Mouse (Mus musculus) macrophage (primary cell): Measurements from ENCODE around the gene Tctex1d4. TPM values are rescaled to one million over a fixed set of nuclear protein-coding genes. Genes with fewer than 3 reads are reported as not detected.

ENCODE experiments used
- H3K27ac ChIP-seq: fragments of 350-480 bp; formaldehyde crosslinking; 2 replicates; pipeline ENCODE4 v1.9.0; 2021
- H3K36me3 ChIP-seq: fragments of 350-480 bp; formaldehyde crosslinking; 2 replicates; pipeline ENCODE4 v1.9.0; 2021; ENCODE audit errors: inconsistent target
- H3K4me3 ChIP-seq: fragments of 350-480 bp; formaldehyde crosslinking; 2 replicates; pipeline ENCODE4 v1.9.0; 2021; ENCODE audit errors: inconsistent target
- H3K79me2 ChIP-seq: fragments of 350-480 bp; formaldehyde crosslinking; 2 replicates; pipeline ENCODE4 v1.9.0; 2021; ENCODE audit errors: inconsistent target
- WGBS: methylation state at CpG from one replicate; pipeline ENCODE4 v1.1.7; 2026; ENCODE audit warnings: inconsistent platforms; ENCODE audit not compliant: missing documents; 5-methylcytosine and 5-hydroxymethylcytosine counted together
- polyA plus RNA-seq: library from polyadenylated mRNA; stranded (reverse); fragments of 250-400 nt; gene quantifications from 3 replicates; pipeline ENCODE4 v1.2.4, GENCODE M21; 2018; ENCODE audit warnings: inconsistent platforms
- total RNA-seq, 78 experiments: library from RNA; depleted of rRNA; stranded (reverse); fragments of 250-400 nt; gene quantifications; 1 replicate in 9 of 78; 2 replicates in 24 of 78; 3 replicates in 43 of 78; 4 replicates in 2 of 78; pipeline ENCODE4 v1.2.4; 2018; ENCODE audit warnings: inconsistent platforms in 56 of 78

Gene Tctex1d4
- total RNA-seq (2018; cell fraction: chromatin; rRNA removed) = 1 to 10 TPM in 17 of 26 experiments, not detected in 9; 1.3 to 7.4 (median 2.8) TPM
- total RNA-seq (2018; cell fraction: cytosol; rRNA removed) = 1 to 10 TPM in 22 of 26 experiments, under 1 TPM in 4; 0.42 to 4.0 (median 2.2) TPM
- 10 to 100 TPM in 1 of 26 experiments, 1 to 10 TPM in 17, not detected in 8; 1.2 to 10.0 (median 2.9) TPM for total RNA-seq (2018; cell fraction: nucleus; rRNA removed)
- 0.68 to 2.6 TPM (median 0.93 TPM) in 3 replicates for polyA plus RNA-seq

DNA sequence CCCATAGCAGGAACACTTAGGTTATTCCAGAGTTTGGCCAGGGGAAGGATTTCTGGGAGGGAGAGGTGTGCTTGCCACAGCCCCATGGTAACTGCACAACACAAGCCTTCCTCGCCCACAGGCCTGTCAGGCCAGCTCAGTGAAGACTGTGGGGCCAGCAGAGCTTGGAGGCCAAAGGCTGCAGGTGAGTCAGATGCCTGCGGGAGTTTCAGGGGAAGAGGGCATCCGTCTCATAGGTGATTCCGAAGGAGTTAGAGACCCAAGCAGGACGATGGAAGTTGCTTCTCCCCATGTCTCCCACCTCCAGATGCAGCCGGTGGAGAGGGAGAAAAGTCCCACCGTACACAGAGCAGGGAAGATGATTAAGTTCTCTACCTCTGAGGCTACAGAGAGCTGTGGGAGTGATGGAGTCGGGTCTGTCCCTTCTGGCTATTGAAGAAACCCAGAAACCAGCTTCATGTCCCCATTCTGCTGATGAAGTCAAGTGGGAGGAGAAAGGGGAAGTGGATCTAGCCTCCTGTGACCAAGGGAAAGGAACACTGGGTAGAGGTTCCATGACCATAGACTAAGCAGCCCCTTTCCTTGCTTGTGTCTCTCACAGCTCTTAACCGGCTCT is at the start of gene Tctex1d4:
Tctex1d4 (plus strand) TSS at position 120 of the 616 bp plus-strand sequence.
- no peaks in the 10 kb centered on the region for H3K79me2 ChIP-seq
- WGBS = 64% methylated on average over 9 of the region's 9 CpGs
- H3K4me3 ChIP-seq = no peak within 1 kb of the TSS
- peaks cover 6% of the 10 kb centered on the region; the same call in 1 of the 2 replicates for H3K36me3 ChIP-seq
- peak within 1 kb of the TSS; percentile 98 for H3K27ac ChIP-seq

DNA sequence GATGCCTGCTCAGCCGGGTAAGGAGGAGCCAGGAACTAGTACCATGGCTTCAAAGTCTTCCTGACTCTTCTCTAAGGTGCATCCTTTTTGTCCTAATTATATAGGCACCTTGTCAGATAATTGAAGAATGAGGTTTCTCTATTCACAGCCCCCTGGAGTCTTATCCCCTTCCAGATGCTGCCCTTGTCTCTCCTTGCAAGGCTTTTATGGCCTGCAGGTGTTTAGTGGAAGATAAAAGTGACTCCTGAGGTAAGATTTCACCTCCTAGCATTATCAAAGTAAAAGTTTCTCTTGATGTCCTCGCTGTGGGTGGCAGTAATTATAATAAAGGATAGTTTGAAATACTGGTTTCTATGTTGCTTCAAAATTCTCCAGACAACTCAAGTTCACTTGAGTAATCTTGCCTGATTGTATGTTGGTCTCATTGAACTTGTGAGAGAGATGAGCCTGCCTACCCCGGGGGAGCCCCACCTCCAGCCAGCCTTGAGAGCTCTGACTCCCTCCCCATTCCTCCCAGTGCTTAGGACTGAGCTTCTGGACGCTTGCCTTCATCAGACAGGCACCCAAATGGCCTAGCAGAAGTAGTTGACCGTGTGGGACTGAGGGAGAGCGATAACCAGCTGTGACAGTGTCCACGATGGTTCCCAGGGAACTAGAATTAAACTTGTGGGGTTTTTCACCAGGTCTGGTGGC is 38.5 kb upstream of the Tctex1d4 start:
- Histone ChIP-seq H3K36me3 (0 out of 2 replicates have a peak, but pooled peaks cover 5% of the 10 kb centered on the region), H3K4me3 (no peak overlapping the region), H3K79me2 (no peaks in the 10 kb centered on the region), H3K27ac (no peak overlapping the region)
- WGBS = 95% methylated on average over 7 of the region's 7 CpGs

DNA sequence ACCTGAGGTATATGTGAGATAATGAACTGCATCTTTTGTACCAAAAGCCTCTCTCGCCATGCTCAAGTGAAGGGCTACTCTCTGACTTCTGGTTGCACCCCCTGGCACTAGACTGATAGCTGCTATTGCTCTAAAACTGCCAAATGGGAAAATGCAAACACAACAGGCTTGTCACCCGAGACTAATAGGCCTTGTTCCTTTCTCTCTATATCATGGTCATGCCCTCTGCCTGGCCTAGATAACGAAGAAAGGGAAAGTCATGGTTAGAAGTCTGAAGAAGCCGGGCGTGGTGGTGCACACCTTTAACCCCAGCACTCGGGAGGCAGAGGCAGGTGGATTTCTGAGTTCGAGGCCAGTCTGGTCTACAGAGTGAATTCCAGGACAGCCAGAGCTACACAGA is 36.0 kb upstream of the Tctex1d4 start:
- WGBS = 90% methylated on average over 7 of the region's 7 CpGs

DNA sequence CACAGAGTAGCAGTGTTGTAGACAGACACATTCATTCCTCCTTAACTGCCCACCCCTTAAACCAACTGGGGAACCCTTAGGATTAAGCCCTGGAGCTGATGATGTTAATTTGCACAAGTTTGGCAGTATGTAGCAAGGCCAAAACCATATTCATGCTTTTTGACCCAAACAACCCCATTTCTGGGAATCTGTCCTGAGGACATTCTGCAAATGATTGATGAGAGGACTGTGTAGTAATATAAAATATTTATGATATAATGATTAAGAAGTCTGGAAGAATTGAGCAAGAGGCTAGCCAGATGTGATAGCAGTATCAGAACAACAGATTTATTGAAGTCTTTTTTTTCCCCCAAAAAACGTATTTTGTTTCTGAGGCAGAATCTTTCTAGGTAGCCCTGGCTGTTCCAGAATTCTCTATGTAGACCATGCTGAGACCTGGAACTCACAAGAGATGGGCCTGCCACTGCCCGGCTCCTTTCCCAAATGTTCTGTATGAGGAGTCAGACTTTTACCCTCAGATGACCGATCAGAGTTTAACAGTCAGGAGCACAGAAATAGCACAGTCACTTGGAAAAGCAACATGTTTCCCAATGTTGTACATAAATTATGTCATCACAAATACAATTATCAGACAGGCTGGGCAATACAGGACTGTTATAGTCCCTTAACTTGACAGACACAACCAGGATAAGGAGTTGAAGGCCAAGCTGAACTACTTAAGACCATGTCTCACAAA is 31.8 kb upstream of the Tctex1d4 start:
- Histone ChIP-seq H3K4me3 (no peak overlapping the region), H3K79me2 (no peaks in the 10 kb centered on the region), H3K27ac (no peak overlapping the region), H3K36me3 (no peaks in the 10 kb centered on the region)
- WGBS = 93% methylated on average over 3 of the region's 3 CpGs

More for the DNA sequence above, 36.0 kb upstream of the Tctex1d4 start:
- H3K4me3 ChIP-seq = no peak overlapping the region
- H3K36me3 ChIP-seq = 0 out of 2 replicates have a peak, but pooled peaks cover 5% of the 10 kb centered on the region
- no peak overlapping the region for H3K27ac ChIP-seq
- H3K79me2 ChIP-seq = no peaks in the 10 kb centered on the region

DNA sequence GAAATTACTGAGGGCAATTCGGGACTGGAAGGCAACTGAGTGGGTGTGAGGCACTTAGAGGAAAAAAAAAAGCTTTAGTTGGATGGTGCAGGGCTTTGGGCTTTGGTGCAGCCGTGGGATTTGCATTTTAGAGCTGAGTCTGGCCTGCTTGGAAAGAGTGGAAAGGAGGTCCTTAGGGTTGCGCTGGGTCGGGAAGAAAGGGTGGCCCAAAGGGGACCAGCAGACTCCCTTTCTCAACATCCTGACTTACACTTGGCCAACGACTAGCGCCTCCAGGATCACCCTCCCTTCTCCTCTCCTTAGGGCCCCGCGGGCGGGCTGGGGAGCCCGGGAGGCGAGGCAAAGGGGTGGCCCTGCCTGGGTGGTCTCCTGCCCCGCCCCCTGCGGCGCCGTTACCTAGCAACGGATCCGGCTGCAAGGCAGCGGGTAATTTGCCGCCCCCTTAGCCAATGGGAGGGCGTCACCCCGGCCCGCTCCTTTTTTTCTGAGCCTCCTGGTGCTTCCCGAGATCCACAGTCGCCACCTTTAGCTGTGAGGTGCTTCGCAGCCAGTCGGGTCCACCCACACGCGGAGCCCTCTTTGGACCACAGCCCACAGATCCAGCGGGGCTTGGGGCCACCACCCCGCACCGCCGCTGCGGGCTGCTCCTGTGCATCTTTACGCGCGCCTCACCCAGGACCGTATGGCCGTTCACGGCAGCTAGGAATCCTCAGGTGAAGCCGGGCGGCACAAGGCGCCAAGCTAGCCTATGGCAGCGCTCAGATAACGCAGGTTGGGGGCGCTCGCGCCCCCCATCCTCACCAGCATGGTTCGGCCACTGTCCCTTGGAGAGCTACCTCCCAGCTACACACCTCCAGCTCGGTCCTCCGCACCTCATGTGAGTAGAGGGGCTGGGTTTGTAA is 30.8 kb upstream of the Tctex1d4 start, which contains the start of gene Ptch2:
Ptch2 (plus strand) TSS at position 525 of the 902 bp plus-strand sequence.
- H3K27ac ChIP-seq = no peak within 1 kb of the TSS
- WGBS = 8% methylated on average over 46 of the region's 50 CpGs

DNA sequence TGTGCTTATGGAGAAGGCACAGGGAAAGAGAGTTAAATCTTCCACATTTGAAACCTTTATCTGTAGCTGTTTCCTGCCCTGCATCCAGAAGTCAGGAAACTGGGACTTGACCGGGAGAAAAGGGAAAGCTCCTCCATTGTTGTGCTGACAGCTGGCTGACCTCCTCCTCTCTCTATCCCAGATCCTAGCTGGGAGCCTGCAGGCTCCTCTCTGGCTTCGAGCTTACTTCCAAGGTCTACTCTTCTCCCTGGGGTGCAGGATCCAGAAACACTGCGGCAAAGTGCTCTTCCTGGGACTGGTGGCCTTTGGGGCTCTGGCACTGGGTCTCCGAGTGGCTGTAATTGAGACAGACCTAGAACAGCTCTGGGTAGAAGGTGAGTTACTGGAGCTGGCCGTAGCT is 29.9 kb upstream of the Tctex1d4 start:
- Histone ChIP-seq H3K4me3 (no peak overlapping the region), H3K36me3 (no peaks in the 10 kb centered on the region), H3K79me2 (no peaks in the 10 kb centered on the region), H3K27ac (no peak overlapping the region)
- 38% methylated on average over 5 of the region's 5 CpGs for WGBS

More for the DNA sequence above, 30.8 kb upstream of the Tctex1d4 start, which contains the start of gene Ptch2:
- no peaks in the 10 kb centered on the region for H3K79me2 ChIP-seq
- H3K4me3 ChIP-seq = no peak within 1 kb of the TSS
- H3K36me3 ChIP-seq = no peaks in the 10 kb centered on the region

- 75% methylated on average over 8 of the region's 8 CpGs for WGBS
- Histone ChIP-seq H3K79me2 (no peaks in the 10 kb centered on the region), H3K36me3 (no peaks in the 10 kb centered on the region), H3K4me3 (no peak overlapping the region), H3K27ac (no peak overlapping the region)
Measured at GRCm38 (mm10) chr4:117097969-117098763, 28.4 kb upstream of the Tctex1d4 start.

DNA sequence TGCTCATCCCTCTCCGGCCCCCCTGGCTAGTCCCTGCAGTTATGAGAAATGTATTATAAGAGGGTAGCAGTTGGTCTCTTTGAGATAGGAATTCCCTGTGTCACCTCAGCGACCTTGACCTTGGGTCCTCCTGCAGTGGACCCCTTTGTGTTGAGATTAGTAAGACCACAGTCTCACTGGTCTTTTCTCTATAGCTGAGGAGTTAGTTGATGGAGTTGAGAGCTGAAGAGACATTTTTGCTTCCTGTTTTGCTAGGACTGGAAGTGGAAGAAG is 27.9 kb upstream of the Tctex1d4 start:
- 91% methylated on average over 2 of the region's 2 CpGs for WGBS
- H3K79me2 ChIP-seq = no peaks in the 10 kb centered on the region
- no peak overlapping the region for H3K27ac ChIP-seq
- H3K4me3 ChIP-seq = no peak overlapping the region
- no peaks in the 10 kb centered on the region for H3K36me3 ChIP-seq

DNA sequence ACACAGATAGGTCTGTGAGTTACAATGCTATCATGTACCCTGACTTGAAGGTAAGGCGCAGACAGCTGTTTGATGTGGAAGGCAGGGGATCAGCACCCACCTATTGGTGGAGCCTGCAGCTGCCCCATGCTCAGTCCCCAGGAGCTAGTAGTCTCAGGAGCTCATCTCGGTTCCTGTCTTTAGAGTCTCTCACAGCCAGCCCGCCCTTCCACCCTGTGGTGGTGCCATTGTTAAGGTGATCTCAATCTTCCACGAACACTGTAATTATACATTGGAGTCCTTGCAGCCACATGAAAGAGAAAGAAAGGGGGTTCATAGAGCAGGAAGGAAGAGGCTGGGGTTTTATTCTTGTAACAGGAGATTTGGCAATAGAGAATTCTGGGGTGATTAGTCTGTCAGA is 26.6 kb upstream of the Tctex1d4 start:
- H3K36me3 ChIP-seq = no peaks in the 10 kb centered on the region
- no peaks in the 10 kb centered on the region for H3K79me2 ChIP-seq
- 52% methylated on average over 4 of the region's 4 CpGs for WGBS
- H3K4me3 ChIP-seq = no peak overlapping the region
- no peak overlapping the region for H3K27ac ChIP-seq

GRCm38 (mm10) chr4:117101218-117101617 is 25.4 kb upstream of the Tctex1d4 start:
- H3K79me2 ChIP-seq = no peaks in the 10 kb centered on the region
- H3K4me3 ChIP-seq = no peak overlapping the region

GRCm38 (mm10) chr4:117104672-117105071 is 21.9 kb upstream of the Tctex1d4 start:
- Histone ChIP-seq H3K36me3 (no peaks in the 10 kb centered on the region), H3K79me2 (no peaks in the 10 kb centered on the region), H3K4me3 (no peak overlapping the region), H3K27ac (no peak overlapping the region)
- WGBS = 66% methylated on average over 10 of the region's 10 CpGs

More at GRCm38 (mm10) chr4:117101218-117101617, 25.4 kb upstream of the Tctex1d4 start:
- Histone ChIP-seq H3K27ac (no peak overlapping the region), H3K36me3 (no peaks in the 10 kb centered on the region)
- WGBS = 70% methylated on average over 7 of the region's 7 CpGs

DNA sequence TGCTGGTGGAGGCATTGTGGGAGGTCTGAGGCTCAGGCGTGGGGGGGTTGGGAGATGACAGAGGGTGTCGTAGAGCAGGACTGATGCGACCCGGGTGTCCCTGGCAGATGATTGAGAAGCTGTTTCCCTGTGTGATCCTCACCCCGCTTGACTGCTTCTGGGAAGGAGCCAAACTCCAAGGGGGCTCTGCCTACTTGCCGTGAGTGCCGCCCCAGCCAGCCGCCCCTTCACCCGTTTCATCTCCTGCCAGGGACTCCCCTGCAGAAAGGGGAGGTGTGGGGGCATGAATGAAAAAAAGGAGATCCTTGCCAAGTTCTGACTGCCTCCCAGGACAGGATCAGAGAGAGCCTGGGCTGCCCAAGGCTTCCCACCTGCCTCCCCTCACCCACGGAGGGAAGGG is 21.5 kb upstream of the Tctex1d4 start:
- Histone ChIP-seq H3K27ac (no peak overlapping the region), H3K4me3 (no peak overlapping the region), H3K79me2 (no peaks in the 10 kb centered on the region), H3K36me3 (no peaks in the 10 kb centered on the region)
- WGBS = 78% methylated on average over 10 of the region's 10 CpGs

GRCm38 (mm10) chr4:117107813-117108523 is 18.6 kb upstream of the Tctex1d4 start:
- Histone ChIP-seq H3K4me3 (no peak overlapping the region), H3K36me3 (no peaks in the 10 kb centered on the region), H3K79me2 (no peaks in the 10 kb centered on the region), H3K27ac (no peak overlapping the region)
- WGBS = 92% methylated on average over 18 of the region's 18 CpGs
